Comparison of ENCODE assay signal across 23 mouse cellular contexts in the genomic region with DNA sequence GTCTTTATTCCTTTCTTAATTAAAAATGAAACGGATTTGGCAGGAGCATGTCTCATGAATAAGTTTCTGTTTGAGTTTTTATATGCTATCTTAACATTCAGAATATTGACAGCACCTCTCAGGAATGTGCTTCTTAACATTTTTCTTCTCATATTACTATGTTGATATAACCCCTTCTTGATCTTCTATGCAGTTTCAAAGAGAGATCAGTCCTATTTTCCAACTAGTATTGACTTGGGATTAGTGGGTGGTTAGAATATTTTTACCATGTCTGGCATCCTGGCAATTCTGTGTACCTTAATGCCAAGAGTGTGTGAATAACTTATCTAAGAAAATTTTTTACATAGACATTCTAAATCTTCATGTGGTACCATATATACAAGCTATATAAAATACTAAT.
DNase-seq lines count a peak whose midpoint lies in the region; ATAC-seq and TF ChIP-seq lines count a peak whose summit lies in the region.
"Had no signal": no experiment of that assay in that cellular context is flagged by ENCODE, and none has a peak within 500 bp of the region (broad histone marks: within the 10 kb centered on the region; RNA-seq: fewer than 3 reads in every experiment).

No protein-coding gene starts in this region.

- ATAC-seq in lung, embryonic 14.5 days (ENCODE audit: insufficient read depth), result peak; percentile 65; the same call in 1 of the 2 replicates
- ATAC-seq in lung, postnatal 0 days, result no peak
- ATAC-seq in Patski, result peak; percentile 61
- ATAC-seq in hindbrain, postnatal 0 days, result no peak
- ATAC-seq: activated CD4-positive, CD25-positive, alpha-beta regulatory T cell, adult 4 months; CD4-positive, CD25-positive, alpha-beta regulatory T cell, adult 4 months; forebrain, embryonic 15.5 days had no signal

- H3K9ac ChIP-seq in lung, embryonic 14.5 days, result no peak overlapping the region
- no peak overlapping the region for H3K9ac ChIP-seq in lung, postnatal 0 days (replicated peaks; ENCODE audit: low read depth)
- H3K9ac ChIP-seq in hindbrain, postnatal 0 days (replicated peaks; ENCODE audit: low read length), result no peak overlapping the region
- H3K9ac ChIP-seq: embryonic facial prominence, embryonic 13.5 days; forebrain, embryonic 12.5 days; forebrain, embryonic 15.5 days; heart, embryonic 13.5 days; hindbrain, embryonic 14.5 days had no signal

- peak; percentile 26 for DNase-seq in lung, embryonic 14.5 days
- DNase-seq in lung, postnatal 10 days, result no peak
- no peak for DNase-seq in lung, postnatal 0 days (ENCODE audit: low spot score)
- DNase-seq in lung, postnatal 36 days, result no peak
- no peak for DNase-seq in Patski (ENCODE audit: low read depth, low spot score)
- DNase-seq in hindbrain, postnatal 0 days (ENCODE audit: low spot score), result no peak
- DNase-seq: adrenal gland, adult 8-10 months; adrenal gland, postnatal 25 days; cerebellum, adult 18-20 months; cerebellum, adult 9-10 months; cerebellum, postnatal 14 days; gastrocnemius, postnatal 25 days; heart, adult 18-20 months; heart, postnatal 14 days; heart, postnatal 4 days had no signal

- no peaks in the 10 kb centered on the region for H3K9me3 ChIP-seq in lung, embryonic 14.5 days (ENCODE audit: low read depth, low read length)
- H3K9me3 ChIP-seq in lung, postnatal 0 days (ENCODE audit: low read length), result no peaks in the 10 kb centered on the region
- no peaks in the 10 kb centered on the region for H3K9me3 ChIP-seq in hindbrain, postnatal 0 days (ENCODE audit: low read length)
- H3K9me3 ChIP-seq: embryonic facial prominence, embryonic 13.5 days; forebrain, embryonic 12.5 days; forebrain, embryonic 15.5 days; heart, embryonic 13.5 days had no signal

- H3K27ac ChIP-seq in lung, embryonic 14.5 days (ENCODE audit: low read depth), result no peak overlapping the region
- no peak overlapping the region for H3K27ac ChIP-seq in lung, postnatal 0 days (ENCODE audit: low read length)
- no peak overlapping the region for H3K27ac ChIP-seq in hindbrain, postnatal 0 days
- H3K27ac ChIP-seq: embryonic facial prominence, embryonic 13.5 days; forebrain, embryonic 12.5 days; forebrain, embryonic 15.5 days; heart, embryonic 13.5 days; hindbrain, embryonic 14.5 days had no signal

- 32% methylated on average over 1 of the region's 1 CpGs for WGBS in lung, embryonic 14.5 days
- WGBS in lung, postnatal 0 days, result 34% methylated on average over 1 of the region's 1 CpGs
- WGBS in hindbrain, postnatal 0 days, result 74% methylated on average over 1 of the region's 1 CpGs

- H3K4me1 ChIP-seq in lung, embryonic 14.5 days (ENCODE audit: insufficient read depth), result no peaks in the 10 kb centered on the region
- H3K4me1 ChIP-seq in lung, postnatal 0 days (ENCODE audit: insufficient read depth, low read depth, low read length), result no peaks in the 10 kb centered on the region
- no peaks in the 10 kb centered on the region for H3K4me1 ChIP-seq in hindbrain, postnatal 0 days (ENCODE audit: insufficient read depth, low read length)
- H3K4me1 ChIP-seq: embryonic facial prominence, embryonic 13.5 days; forebrain, embryonic 12.5 days; forebrain, embryonic 15.5 days; heart, embryonic 13.5 days had no signal

- no peak for TF ChIP-seq CTCF in lung, embryonic 14.5 days (IDR thresholded peaks at IDR 0.05; ENCODE audit: low read depth)
- no peak for TF ChIP-seq CTCF in lung, postnatal 0 days (IDR thresholded peaks at IDR 0.05)
- TF ChIP-seq CTCF in Patski (IDR thresholded peaks at IDR 0.05), result no peak
- TF ChIP-seq CTCF in hindbrain, postnatal 0 days (IDR thresholded peaks at IDR 0.05; ENCODE audit: low read depth), result no peak

- POLR2A ChIA-PET in Patski (lab: Charles Lee), result no interaction called here

- H3K4me2 ChIP-seq in lung, embryonic 14.5 days, result no peak overlapping the region
- H3K4me2 ChIP-seq in lung, postnatal 0 days (replicated peaks; ENCODE audit: low read depth, low read length), result no peak overlapping the region
- H3K4me2 ChIP-seq in hindbrain, postnatal 0 days (ENCODE audit: low read depth, low read length), result no peak overlapping the region
- H3K4me2 ChIP-seq: embryonic facial prominence, embryonic 13.5 days; forebrain, embryonic 12.5 days; forebrain, embryonic 15.5 days; heart, embryonic 13.5 days; hindbrain, embryonic 14.5 days had no signal

- CTCF ChIA-PET in Patski (lab: Charles Lee), result interaction anchor here (1.2 kb wide), 1 partner anchor 25 kb away, joined by 4 read pairs; no protein-coding TSS in a partner anchor

- in situ Hi-C loops in Patski (cut with MboI; ENCODE audit: low pct_unique_long_range_greater_than_20kb), result no loop called here

- H3K4me3 ChIP-seq in lung, embryonic 14.5 days (ENCODE audit: low read depth, low read length), result no peak overlapping the region
- no peak overlapping the region for H3K4me3 ChIP-seq in lung, postnatal 0 days (ENCODE audit: low read depth, low read length)
- H3K4me3 ChIP-seq in hindbrain, postnatal 0 days (ENCODE audit: low read length), result no peak overlapping the region
- H3K4me3 ChIP-seq: embryonic facial prominence, embryonic 13.5 days; erythroblast, embryonic 14.5 days; forebrain, embryonic 12.5 days; forebrain, embryonic 15.5 days; heart, embryonic 13.5 days had no signal

- H3K27me3 ChIP-seq in lung, embryonic 14.5 days (ENCODE audit: insufficient read depth, low read length), result no peaks in the 10 kb centered on the region
- no peaks in the 10 kb centered on the region for H3K27me3 ChIP-seq in lung, postnatal 0 days (replicated peaks; ENCODE audit: insufficient read depth, low read length)
- no peaks in the 10 kb centered on the region for H3K27me3 ChIP-seq in Patski
- no peaks in the 10 kb centered on the region for H3K27me3 ChIP-seq in hindbrain, postnatal 0 days (ENCODE audit: insufficient read depth, low read length)
- H3K27me3 ChIP-seq: embryonic facial prominence, embryonic 13.5 days; forebrain, embryonic 12.5 days; forebrain, embryonic 15.5 days; heart, embryonic 13.5 days had no signal

- peak; percentile 70 for TF ChIP-seq EP300 in lung, postnatal 0 days (IDR thresholded peaks at IDR 0.05)

- no peaks in the 10 kb centered on the region for H3K36me3 ChIP-seq in lung, embryonic 14.5 days (ENCODE audit: insufficient read depth)
- no peaks in the 10 kb centered on the region for H3K36me3 ChIP-seq in lung, postnatal 0 days (ENCODE audit: insufficient read depth, low read length)
- H3K36me3 ChIP-seq in hindbrain, postnatal 0 days (ENCODE audit: insufficient read depth, low read length), result no peaks in the 10 kb centered on the region
- H3K36me3 ChIP-seq: embryonic facial prominence, embryonic 13.5 days; forebrain, embryonic 12.5 days; forebrain, embryonic 15.5 days; heart, embryonic 13.5 days had no signal

Comparison
In these comparisons a context has a peak if more than half of its experiments do, and no peak if none do; other contexts are left out.
1. ATAC-seq: peak in lung, embryonic 14.5 days (single experiment) and Patski (single experiment); none in lung, postnatal 0 days (single experiment) and hindbrain, postnatal 0 days (single experiment).